Mouse (Mus musculus) forebrain, embryonic 11.5 days (tissue): ENCODE measurements at regions not wholly inside any gene's neighbourhood (a gene's known extent, or its start where the extent isn't known, plus 50 kb on each side); places are given as distances from the start of the nearest gene placed in this dataset.
A peak's percentile ranks its signal among the peaks of the same experiment; 100 is the strongest.

Experiments used
- ATAC-seq: fragments of 200-750 bp; cut with Nextera tagmentation; replicated peaks from 2 replicates; pipeline ENCODE4 v1.8.0; 2017; ENCODE audit warnings: moderate TSS enrichment; ENCODE audit not compliant: low FRiP score
- DNase-seq: peaks from one replicate; pipeline ENCODE4 v3.0.0-alpha.2; 2017; ENCODE audit warnings: low spot score
- H3K27ac ChIP-seq: fragments of 300-500 bp; sonication (generic); 2 replicates; pipeline ENCODE4 v1.5.1; 2014; ENCODE audit warnings: low read depth, low read length
- H3K27me3 ChIP-seq: fragments of 300-500 bp; sonication (generic); 2 replicates; pipeline ENCODE4 v1.6.1; 2014; ENCODE audit warnings: mild to moderate bottlenecking, low read length, mixed read lengths; ENCODE audit not compliant: control insufficient read depth, insufficient read depth
- H3K36me3 ChIP-seq: fragments of 300-500 bp; sonication (generic); 2 replicates; pipeline ENCODE4 v1.6.1; 2014; ENCODE audit warnings: mild to moderate bottlenecking, low read length, moderate library complexity, mixed read lengths; ENCODE audit not compliant: control insufficient read depth, insufficient read depth
- H3K4me1 ChIP-seq: fragments of 300-500 bp; sonication (generic); replicated peaks from 2 replicates; pipeline ENCODE4 v1.6.1; 2014; ENCODE audit warnings: low read length, mixed read lengths; ENCODE audit not compliant: control insufficient read depth, insufficient read depth
- H3K4me2 ChIP-seq: fragments of 300-500 bp; sonication (generic); 2 replicates; pipeline ENCODE4 v1.6.1; 2014; ENCODE audit warnings: low read depth, mild to moderate bottlenecking, low read length, moderate library complexity, mixed read lengths; ENCODE audit not compliant: severe bottlenecking
- H3K4me3 ChIP-seq: fragments of 300-500 bp; sonication (generic); 2 replicates; pipeline ENCODE4 v1.5.1; 2014; ENCODE audit warnings: low read depth, low read length
- H3K9ac ChIP-seq: fragments of 300-500 bp; sonication (generic); 2 replicates; pipeline ENCODE4 v1.6.1; 2014; ENCODE audit warnings: low read length
- H3K9me3 ChIP-seq: fragments of 300-500 bp; sonication (generic); 2 replicates; pipeline ENCODE4 v1.6.1; 2016; ENCODE audit warnings: low read length, mixed read lengths; ENCODE audit not compliant: control insufficient read depth
- WGBS: fragments of 180-500 bp; shearing (Covaris S2); extraction: QIAGEN DNeasy Blood & Tissue Kit; methylation state at CpG from one replicate; pipeline ENCODE4 v1.1.7; 2014; 5-methylcytosine and 5-hydroxymethylcytosine counted together

- 87% methylated on average over 2 of the region's 2 CpGs for WGBS
- H3K4me1 ChIP-seq, result no peaks in the 10 kb centered on the region
- H3K27me3 ChIP-seq, result no peaks in the 10 kb centered on the region
- ATAC-seq (no peak), DNase-seq (no peak)
- H3K27ac ChIP-seq, result no peak overlapping the region
- no peak overlapping the region for H3K9ac ChIP-seq
- H3K4me3 ChIP-seq, result no peak overlapping the region
- no peak overlapping the region for H3K4me2 ChIP-seq
- no peaks in the 10 kb centered on the region for H3K36me3 ChIP-seq
- H3K9me3 ChIP-seq, result no peaks in the 10 kb centered on the region
Measured at GRCm38 (mm10) chr3:73435241-73435640, 273.0 kb downstream of the Bche start.

DNA sequence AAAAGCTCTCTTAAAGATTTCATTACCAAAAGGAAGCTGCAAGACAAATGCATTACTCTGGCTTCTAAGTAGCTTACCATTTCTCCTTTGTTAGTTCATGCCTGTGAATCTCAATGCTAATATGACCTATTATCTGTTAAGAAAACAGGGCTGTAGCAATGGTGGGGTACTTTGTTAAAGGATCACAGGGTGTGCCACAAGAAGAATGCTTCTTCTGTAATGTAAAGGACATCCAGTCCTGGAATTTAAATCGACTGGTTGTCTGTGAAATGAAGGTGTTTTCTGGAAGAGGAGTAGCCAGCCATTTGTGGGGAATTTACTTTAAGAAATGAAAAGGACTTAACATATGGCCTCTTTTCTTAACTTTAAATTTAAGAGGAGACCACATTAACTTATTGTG lies 273.9 kb downstream of the Bche start:
- ATAC-seq (no peak), DNase-seq (no peak)
- H3K4me2 ChIP-seq, result no peak overlapping the region
- 14% methylated on average over 1 of the region's 1 CpGs for WGBS
- no peak overlapping the region for H3K4me3 ChIP-seq
- H3K9ac ChIP-seq, result no peak overlapping the region
- H3K36me3 ChIP-seq, result no peaks in the 10 kb centered on the region
- no peaks in the 10 kb centered on the region for H3K27me3 ChIP-seq
- no peaks in the 10 kb centered on the region for H3K4me1 ChIP-seq
- H3K9me3 ChIP-seq, result no peaks in the 10 kb centered on the region
- no peak overlapping the region for H3K27ac ChIP-seq

GRCm38 (mm10) chr3:73409929-73410522 lies 298.2 kb downstream of the Bche start:
- H3K9ac ChIP-seq, result no peak overlapping the region
- no peaks in the 10 kb centered on the region for H3K36me3 ChIP-seq
- DNase-seq (no peak), ATAC-seq (no peak)
- H3K27ac ChIP-seq, result no peak overlapping the region
- H3K4me1 ChIP-seq, result no peaks in the 10 kb centered on the region
- H3K9me3 ChIP-seq, result no peaks in the 10 kb centered on the region
- WGBS, result 85% methylated on average over 4 of the region's 4 CpGs
- no peak overlapping the region for H3K4me2 ChIP-seq
- H3K27me3 ChIP-seq, result no peaks in the 10 kb centered on the region
- no peak overlapping the region for H3K4me3 ChIP-seq

GRCm38 (mm10) chr3:73401395-73401794 lies 306.8 kb downstream of the Bche start:
- ATAC-seq, result no peak
- Histone ChIP-seq H3K4me3 (no peak overlapping the region), H3K4me2 (no peak overlapping the region), H3K27ac (no peak overlapping the region), H3K36me3 (no peaks in the 10 kb centered on the region), H3K27me3 (no peaks in the 10 kb centered on the region), H3K9me3 (no peaks in the 10 kb centered on the region), H3K4me1 (no peaks in the 10 kb centered on the region), H3K9ac (no peak overlapping the region)
- 82% methylated on average over 4 of the region's 4 CpGs for WGBS
- no peak for DNase-seq

- Histone ChIP-seq H3K9me3 (no peaks in the 10 kb centered on the region), H3K4me2 (no peak overlapping the region), H3K36me3 (no peaks in the 10 kb centered on the region), H3K4me1 (no peaks in the 10 kb centered on the region), H3K4me3 (no peak overlapping the region), H3K9ac (no peak overlapping the region), H3K27ac (no peak overlapping the region), H3K27me3 (no peaks in the 10 kb centered on the region)
- ATAC-seq (no peak), DNase-seq (no peak)
- WGBS, result 83% methylated on average over 4 of the region's 4 CpGs
Measured at GRCm38 (mm10) chr3:73395808-73396207, 312.4 kb downstream of the Bche start.

DNA sequence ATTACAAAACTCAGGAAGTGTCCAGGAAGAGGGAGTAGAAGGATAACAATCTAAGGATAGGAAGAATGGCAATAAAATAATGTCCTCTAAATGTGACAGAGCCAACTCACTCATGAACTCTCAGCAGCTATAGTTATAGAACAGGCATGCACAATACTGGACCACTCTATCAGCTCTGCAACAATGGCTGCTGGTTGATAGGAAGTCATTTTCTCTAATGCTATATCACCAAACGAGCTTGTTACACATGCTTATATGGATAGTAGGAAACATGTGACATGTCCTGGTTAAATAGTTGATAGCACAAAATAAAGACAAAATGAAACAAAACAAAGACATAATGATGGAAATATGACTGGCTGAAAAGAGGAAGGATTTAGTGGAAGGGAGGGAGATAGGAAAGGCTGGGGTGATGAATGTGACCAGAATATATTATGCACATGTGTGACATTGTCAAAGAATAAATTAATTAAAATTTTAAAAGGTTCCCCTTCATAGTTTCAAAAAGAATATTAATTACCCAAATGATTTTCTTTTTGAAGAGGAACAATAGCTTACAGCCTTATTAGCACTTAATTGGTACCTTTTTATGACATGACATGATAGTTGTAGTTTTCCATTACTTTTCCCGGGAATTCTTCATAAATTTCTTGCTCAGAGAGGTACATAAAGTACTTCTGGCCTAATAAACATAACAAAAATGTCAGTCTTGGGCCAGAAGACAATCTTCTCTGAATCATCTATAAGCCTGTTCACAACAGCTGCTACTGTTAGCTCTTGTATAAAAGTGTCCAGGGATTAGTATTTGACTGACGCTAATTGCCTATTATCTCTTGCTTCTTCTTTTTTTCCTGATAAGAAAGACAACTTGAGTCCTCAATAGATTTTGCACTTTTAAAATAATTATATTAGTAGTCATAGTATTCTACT lies 318.2 kb downstream of the Bche start:
- H3K4me3 ChIP-seq, result no peak overlapping the region
- no peak overlapping the region for H3K27ac ChIP-seq
- H3K9me3 ChIP-seq, result no peaks in the 10 kb centered on the region
- H3K36me3 ChIP-seq, result no peaks in the 10 kb centered on the region
- WGBS, result 76% methylated on average over 3 of the region's 3 CpGs
- no peaks in the 10 kb centered on the region for H3K4me1 ChIP-seq
- H3K4me2 ChIP-seq, result no peak overlapping the region
- no peak overlapping the region for H3K9ac ChIP-seq
- DNase-seq (no peak), ATAC-seq (no peak)
- no peaks in the 10 kb centered on the region for H3K27me3 ChIP-seq

GRCm38 (mm10) chr3:73354861-73355496 lies 297.4 kb upstream of the Slitrk3 start:
- no peaks in the 10 kb centered on the region for H3K9me3 ChIP-seq
- 65% methylated on average over 1 of the region's 1 CpGs for WGBS
- no peaks in the 10 kb centered on the region for H3K4me1 ChIP-seq
- no peak overlapping the region for H3K9ac ChIP-seq
- H3K27me3 ChIP-seq, result no peaks in the 10 kb centered on the region
- DNase-seq (no peak), ATAC-seq (no peak)
- H3K4me2 ChIP-seq, result no peak overlapping the region
- no peaks in the 10 kb centered on the region for H3K36me3 ChIP-seq
- no peak overlapping the region for H3K4me3 ChIP-seq
- H3K27ac ChIP-seq, result no peak overlapping the region

DNA sequence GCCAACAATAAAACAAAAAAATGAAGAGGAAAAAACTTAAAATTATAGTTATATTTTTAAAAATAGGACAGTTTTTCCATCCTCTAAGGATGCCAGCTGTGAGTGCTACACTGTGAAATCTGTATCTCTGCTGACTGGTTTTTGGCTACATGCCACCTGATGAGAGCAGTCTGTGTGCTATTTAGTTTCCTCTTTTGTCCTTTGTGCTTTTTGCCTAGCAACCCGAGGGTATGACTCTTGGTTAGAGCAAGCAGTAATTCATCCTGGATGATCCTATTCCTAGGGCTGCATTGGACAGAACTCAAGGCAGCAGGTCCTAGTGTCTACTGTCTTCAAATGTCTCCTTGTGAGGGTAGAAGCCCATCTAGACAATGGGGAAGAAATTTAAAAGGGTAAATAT lies 285.6 kb upstream of the Slitrk3 start:
- Histone ChIP-seq H3K36me3 (no peaks in the 10 kb centered on the region), H3K4me3 (no peak overlapping the region), H3K9ac (no peak overlapping the region), H3K27me3 (no peaks in the 10 kb centered on the region), H3K4me1 (no peaks in the 10 kb centered on the region), H3K4me2 (no peak overlapping the region), H3K27ac (no peak overlapping the region), H3K9me3 (no peaks in the 10 kb centered on the region)
- WGBS, result 11% methylated on average over 1 of the region's 1 CpGs
- ATAC-seq (peak; percentile 51; the same call in 1 of the 2 replicates), DNase-seq (no peak)
